Mouse (Mus musculus) testis, adult 2 months (tissue): ENCODE results near the gene Arl6ip5.

ENCODE experiments used
- CTCF ChIP-seq: fragments of 200-500 bp; IDR thresholded peaks from 2 replicates; pipeline ENCODE4 v1.5.1; 2012; ENCODE audit warnings: low read depth, mild to moderate bottlenecking, inconsistent platforms, low read length, moderate library complexity; ENCODE audit not compliant: control insufficient read depth, insufficient read depth, insufficient replicate concordance
- POLR2A ChIP-seq: fragments of 200-500 bp; IDR thresholded peaks from 2 replicates; pipeline ENCODE4 v1.6.1; 2012; ENCODE audit warnings: low read depth, mild to moderate bottlenecking, inconsistent platforms, low read length, moderate library complexity; ENCODE audit not compliant: control insufficient read depth

- TF ChIP-seq CTCF (no peak), POLR2A (no peak)
These were observed 5.5 kb upstream of the Arl6ip5 start for GRCm38 (mm10) chr6:97204952-97205351.
